Mouse (Mus musculus): ENCODE results near the gene Zkscan7.
A peak's percentile ranks its signal among the peaks of the same experiment; 100 is the strongest.

The Zkscan7 gene

GRCm38 (mm10) chr9:122902717-122903535 is 17.4 kb downstream of the Zkscan7 start:
- peak; percentile 62 for ATAC-seq (ENCODE audit: low TSS enrichment)

- no peak for ATAC-seq (ENCODE audit: low TSS enrichment)
Measured at GRCm38 (mm10) chr9:122922436-122922835, 37.0 kb downstream of the Zkscan7 start.

GRCm38 (mm10) chr9:122922936-122923381 is 37.5 kb downstream of the Zkscan7 start, which contains the start of gene Zfp105:
Gene Zfp105, plus strand, starts transcription at chr9:122923072.
- peak; percentile 90 for ATAC-seq (ENCODE audit: low TSS enrichment)

DNA sequence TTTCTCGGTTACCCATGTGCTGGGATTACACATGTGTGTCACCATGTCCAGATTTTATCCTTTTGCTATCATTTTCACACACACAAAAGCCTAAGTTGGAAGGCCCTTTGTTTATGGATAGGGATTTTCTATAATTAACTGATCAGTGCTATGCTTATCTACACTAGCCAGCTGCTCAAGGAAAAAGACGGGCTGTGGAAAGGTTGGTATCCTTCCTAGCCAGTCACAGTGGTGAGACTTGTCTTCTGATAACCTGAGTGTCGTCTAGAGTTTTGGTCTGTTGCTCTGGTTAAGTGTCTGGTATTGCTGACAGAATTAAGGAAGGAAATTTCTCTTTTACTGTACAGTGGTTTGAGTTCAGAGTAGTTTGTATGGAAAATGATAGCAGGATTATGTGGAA is 43.4 kb downstream of the Zkscan7 start:
- ATAC-seq (ENCODE audit: low TSS enrichment) = no peak

Measured in frontal cortex, adult (tissue).